Mouse (Mus musculus): ENCODE measurements around the gene Il31ra. TPM values are rescaled to one million over a fixed set of nuclear protein-coding genes. Genes with fewer than 3 reads are reported as not detected.

Gene Il31ra
- total RNA-seq, 2 experiments from 2014 or later, result 0.77 TPM; not detected in 1

GRCm38 (mm10) chr13:112472401-112473023, 121.6 kb downstream of the Il31ra start:
- ATAC-seq (replicated peaks; ENCODE audit: low FRiP score, poor library complexity, severe bottlenecking), result no peak

- no peak for ATAC-seq (replicated peaks; ENCODE audit: low FRiP score, poor library complexity, severe bottlenecking)
These were observed 123.0 kb downstream of the Il31ra start for GRCm38 (mm10) chr13:112471201-112471600.

Other genes starting within 250 kb of the Il31ra start
- 5.4 and 10.0 TPM in 2 replicates for gene Il6st, start 130.3 kb downstream of the Il31ra start, total RNA-seq (2015; ENCODE audit: low replicate concordance)
- gene Il6st, start 130.3 kb downstream of the Il31ra start, total RNA-seq (2017; ENCODE audit: low replicate concordance), result 3.6 and 4.0 TPM in 2 replicates
- 1.5 and 3.1 TPM in 2 replicates for gene Ddx4, start 58.1 kb upstream of the Il31ra start, total RNA-seq (2015; ENCODE audit: low replicate concordance)
- 2.4 and 3.6 TPM in 2 replicates for gene Ddx4, start 58.1 kb upstream of the Il31ra start, total RNA-seq (2017; ENCODE audit: low replicate concordance)
- 227 and 257 TPM in 2 replicates for gene Slc38a9, start 66.4 kb upstream of the Il31ra start, total RNA-seq (2015; ENCODE audit: low replicate concordance)
- gene Slc38a9, start 66.4 kb upstream of the Il31ra start, total RNA-seq (2017; ENCODE audit: low replicate concordance), result 281 and 320 TPM in 2 replicates
- gene Plpp1, start 206.4 kb upstream of the Il31ra start, total RNA-seq (2015; ENCODE audit: low replicate concordance), result 89.2 and 96.3 TPM in 2 replicates
- 68.1 and 85.5 TPM in 2 replicates for gene Plpp1, start 206.4 kb upstream of the Il31ra start, total RNA-seq (2017; ENCODE audit: low replicate concordance)

Data from erythroblast, adult 5-6 weeks (primary cell).